Mouse (Mus musculus) CH12.LX (cell line): ENCODE measurements around the gene Gadd45gip1. TPM values are rescaled to one million over a fixed set of nuclear protein-coding genes. Genes with fewer than 3 reads are reported as not detected.

Experiments used
- DNase-seq: peaks from one replicate; pipeline ENCODE4 v3.0.0-alpha.2; 2013; ENCODE audit errors: extremely low read depth
- H3K27ac ChIP-seq: 2 replicates; pipeline ENCODE4 v1.5.1; 2012; ENCODE audit warnings: low read depth, mild to moderate bottlenecking, control low read depth, moderate library complexity; ENCODE audit not compliant: insufficient read depth
- H3K27me3 ChIP-seq: replicated peaks from 2 replicates; pipeline ENCODE3; 2012; ENCODE audit warnings: inconsistent platforms
- H3K36me3 ChIP-seq, 2 experiments: replicated peaks in 1 of 2; 2 replicates each; pipeline versions ENCODE3 to v1.6.1; 2012; ENCODE audit warnings: inconsistent platforms in 1 of 2, low read length in 1 of 2, mild to moderate bottlenecking in 1 of 2, mixed read lengths in 1 of 2, moderate library complexity in 1 of 2; ENCODE audit not compliant: control insufficient read depth in 1 of 2, insufficient read depth in 1 of 2
- H3K4me1 ChIP-seq, 2 experiments: 2 replicates each; pipeline ENCODE4 v1.6.1; 2012; ENCODE audit warnings: inconsistent platforms in 1 of 2, moderate library complexity in 1 of 2; ENCODE audit not compliant: insufficient read depth in 2 of 2, control insufficient read depth in 1 of 2
- H3K4me2 ChIP-seq: 2 replicates; pipeline ENCODE4 v1.6.1; 2012; ENCODE audit warnings: low read depth, mild to moderate bottlenecking, control low read depth; ENCODE audit not compliant: poor library complexity, insufficient read depth, severe bottlenecking
- H3K4me3 ChIP-seq, 3 experiments: fragments of 150-350 bp in 1 of 3; sonication (generic) in 1 of 3; replicated peaks in 1 of 3; 2 replicates each; pipeline versions ENCODE3 to v1.5.1; 2011 to 2012; ENCODE audit warnings: low read depth in 2 of 3, low read length in 2 of 3, mild to moderate bottlenecking in 2 of 3, moderate library complexity in 2 of 3, control low read depth in 1 of 3, improper control_type of control experiment in 1 of 3, inconsistent platforms in 1 of 3, mixed read lengths in 1 of 3; ENCODE audit not compliant: poor library complexity in 1 of 3
- H3K79me2 ChIP-seq: replicated peaks from 2 replicates; pipeline ENCODE4 v1.6.1; 2012; ENCODE audit warnings: mild to moderate bottlenecking, moderate library complexity; ENCODE audit not compliant: control insufficient read depth, poor library complexity, insufficient read depth, severe bottlenecking; ENCODE audit errors: extremely low read depth
- H3K9ac ChIP-seq: 2 replicates; pipeline ENCODE4 v1.6.1; 2012; ENCODE audit warnings: low read depth, mild to moderate bottlenecking, control low read depth, moderate library complexity; ENCODE audit not compliant: insufficient read depth
- H3K9me3 ChIP-seq: replicated peaks from 2 replicates; pipeline ENCODE3; 2012; ENCODE audit warnings: low read length, inconsistent platforms, mixed read lengths
- BHLHE40 ChIP-seq: IDR thresholded peaks from 2 replicates; pipeline ENCODE4 v1.6.1; 2011; ENCODE audit warnings: mild to moderate bottlenecking, low read depth, low read length, improper control_type of control experiment
- GABPA ChIP-seq: IDR thresholded peaks from 2 replicates; pipeline ENCODE4 v1.6.1; 2012; ENCODE audit warnings: low read depth, low read length, improper control_type of control experiment, inconsistent platforms; ENCODE audit not compliant: insufficient replicate concordance
- HCFC1 ChIP-seq: IDR thresholded peaks from 2 replicates; pipeline ENCODE4 v1.6.1; 2012; ENCODE audit warnings: low read depth, mild to moderate bottlenecking, inconsistent platforms, low read length, improper control_type of control experiment
- IRF4 ChIP-seq: IDR thresholded peaks from 2 replicates; pipeline ENCODE4 v1.6.1; 2014; ENCODE audit warnings: low read depth, mild to moderate bottlenecking, inconsistent platforms, low read length, improper control_type of control experiment
- JUN ChIP-seq: IDR thresholded peaks from 2 replicates; pipeline ENCODE4 v1.6.1; 2011; ENCODE audit warnings: low read depth, mild to moderate bottlenecking, low read length, improper control_type of control experiment, moderate library complexity; ENCODE audit not compliant: insufficient read depth
- MAFK ChIP-seq: IDR thresholded peaks from 2 replicates; pipeline ENCODE4 v1.6.1; 2011; ENCODE audit warnings: low read length, improper control_type of control experiment; ENCODE audit not compliant: insufficient replicate concordance
- MAX ChIP-seq: IDR thresholded peaks from 2 replicates; pipeline ENCODE4 v1.6.1; 2011; ENCODE audit warnings: low read length, improper control_type of control experiment
- MEF2A ChIP-seq: IDR thresholded peaks from 2 replicates; pipeline ENCODE4 v1.6.1; 2014; ENCODE audit warnings: low read depth, mild to moderate bottlenecking, inconsistent platforms, low read length, improper control_type of control experiment, borderline replicate concordance
- MYC ChIP-seq: IDR thresholded peaks from 2 replicates; pipeline ENCODE4 v1.6.1; 2011; ENCODE audit warnings: low read depth, mild to moderate bottlenecking, improper control_type of control experiment, low read length
- NELFE ChIP-seq: IDR thresholded peaks from 2 replicates; pipeline ENCODE4 v1.6.1; 2011; ENCODE audit warnings: low read depth, low read length, improper control_type of control experiment
- PAX5 ChIP-seq: IDR thresholded peaks from 2 replicates; pipeline ENCODE4 v1.6.1; 2012; ENCODE audit warnings: low read length, inconsistent platforms, mixed read lengths
- RCOR1 ChIP-seq: conservative IDR thresholded peaks from 2 replicates; pipeline ENCODE4 v1.6.1; 2012; ENCODE audit warnings: low read depth, mild to moderate bottlenecking, inconsistent platforms, low read length, improper control_type of control experiment
- SMC3 ChIP-seq: IDR thresholded peaks from 2 replicates; pipeline ENCODE4 v1.6.1; 2011; ENCODE audit warnings: low read depth, low read length, improper control_type of control experiment
- TCF12 ChIP-seq: IDR thresholded peaks from 2 replicates; pipeline ENCODE4 v1.6.1; 2014; ENCODE audit warnings: low read depth, mild to moderate bottlenecking, inconsistent platforms, low read length, improper control_type of control experiment
- USF1 ChIP-seq: IDR thresholded peaks from 2 replicates; pipeline ENCODE4 v1.6.1; 2014; ENCODE audit warnings: low read depth, mild to moderate bottlenecking, inconsistent platforms, low read length, improper control_type of control experiment
- USF2 ChIP-seq: conservative IDR thresholded peaks from 2 replicates; pipeline ENCODE4 v1.6.1; 2011; ENCODE audit warnings: low read depth, low read length, improper control_type of control experiment
- dilution Hi-C: fragments of 300-500 bp; cut with MboI; formaldehyde crosslinking; loops from 2 replicates; pipeline ENCODE4 v1.14.3; 2020; ENCODE audit warnings: low sequenced_read_pairs; ENCODE audit not compliant: extremely low pct_unique_long_range_greater_than_20kb, extremely low pct_ligation_motif_present
- in situ Hi-C: fragments of 300-500 bp; cut with MboI; formaldehyde crosslinking; loops from 3 replicates; pipeline ENCODE4 v1.14.3; 2019; ENCODE audit warnings: low sequenced_read_pairs, low pct_ligation_motif_present, low pct_unique_long_range_greater_than_20kb, mixed read lengths
- polyA plus RNA-seq: library from polyadenylated mRNA; unstranded; fragments of >175 nt; gene quantifications from 2 replicates; pipeline ENCODE4 v1.2.1, GENCODE M21; 2012; ENCODE audit warnings: low read depth; ENCODE audit not compliant: insufficient read length
- total RNA-seq, 2 experiments: library from RNA; depleted of rRNA; stranded (reverse); fragments of 300-350 nt in 1 of 2; fragments of >200 nt in 1 of 2; gene quantifications; 2 replicates each; pipeline ENCODE4 v1.2.3; 2012 to 2014

Gadd45gip1 gene
- total and polyA plus RNA-seq, 3 experiments, result 53.6 to 57.6 (median 56.6) TPM

GRCm38 (mm10) chr8:84814240-84814554, 17.1 kb upstream of the Gadd45gip1 start:
- no peaks in the 10 kb centered on the region for H3K9me3 ChIP-seq
- dilution Hi-C loops, result no loop called here
- no peak for TF ChIP-seq MAX
- no peak for TF ChIP-seq PAX5
- no peak for TF ChIP-seq MEF2A
- TF ChIP-seq, all 38 proteins: peak for 0

GRCm38 (mm10) chr8:84814555-84815441, 16.5 kb upstream of the Gadd45gip1 start:
- dilution Hi-C loops, result no loop called here
- DNase-seq, result no peak
- Histone ChIP-seq H3K4me1 (peaks cover 2 to 12% of the 10 kb centered on the region in 2 experiments; a peak in 2 of 4 replicates), H3K4me2 (no peak overlapping the region), H3K27ac (no peak overlapping the region), H3K9ac (no peak overlapping the region), H3K4me3 (no peak overlapping the region), H3K79me2 (no peaks in the 10 kb centered on the region), H3K36me3 (no peaks in the 10 kb centered on the region), H3K27me3 (peaks cover 17% of the 10 kb centered on the region), H3K9me3 (no peaks in the 10 kb centered on the region)
- TF ChIP-seq MYC (no peak), RCOR1 (no peak), HCFC1 (no peak), MAFK (no peak), GABPA (no peak), BHLHE40 (no peak), SMC3 (no peak), USF1 (no peak), JUN (no peak), IRF4 (no peak), TCF12 (no peak), USF2 (no peak), NELFE (no peak)
- in situ Hi-C loops, result loop anchor here (5.0 to 10.0 kb wide), 2 partner anchors 100 to 237 kb away; no protein-coding TSS in a partner anchor

More at GRCm38 (mm10) chr8:84814240-84814554, 17.1 kb upstream of the Gadd45gip1 start:
- in situ Hi-C loops, result loop anchor here (5.0 to 10.0 kb wide), 2 partner anchors 99 to 237 kb away; no protein-coding TSS in a partner anchor
- Histone ChIP-seq H3K4me1 (peaks cover 2 to 12% of the 10 kb centered on the region in 2 experiments; a peak in 2 of 4 replicates), H3K36me3 (no peaks in the 10 kb centered on the region), H3K9ac (no peak overlapping the region), H3K4me3 (no peak overlapping the region), H3K27me3 (peaks cover 20% of the 10 kb centered on the region), H3K4me2 (no peak overlapping the region), H3K27ac (no peak overlapping the region), H3K79me2 (no peaks in the 10 kb centered on the region)
- no peak for DNase-seq
